Mouse (Mus musculus): ENCODE results near the gene Raver1.

Raver1 gene

DNA sequence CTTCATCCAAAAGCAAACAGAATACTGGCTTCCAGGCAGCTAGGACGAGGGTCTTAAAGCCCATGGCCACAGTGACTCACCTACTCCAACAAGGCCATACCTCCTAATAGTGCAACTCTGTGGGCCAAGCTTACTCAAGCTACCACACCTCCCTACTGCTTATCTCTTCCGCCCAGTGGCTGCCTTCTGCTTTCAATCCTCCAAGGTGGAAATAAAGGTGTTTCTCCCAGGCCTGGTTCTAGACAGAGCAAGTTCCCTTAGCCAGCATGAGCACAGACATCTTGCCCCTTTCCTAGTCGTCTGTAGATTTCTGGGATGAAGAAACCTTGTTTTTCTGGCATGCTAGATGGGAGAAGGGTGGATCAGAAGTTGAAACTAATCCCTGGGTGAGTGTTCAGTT is 52.0 kb downstream of the Raver1 start:
- DNase-seq = no peak

DNA sequence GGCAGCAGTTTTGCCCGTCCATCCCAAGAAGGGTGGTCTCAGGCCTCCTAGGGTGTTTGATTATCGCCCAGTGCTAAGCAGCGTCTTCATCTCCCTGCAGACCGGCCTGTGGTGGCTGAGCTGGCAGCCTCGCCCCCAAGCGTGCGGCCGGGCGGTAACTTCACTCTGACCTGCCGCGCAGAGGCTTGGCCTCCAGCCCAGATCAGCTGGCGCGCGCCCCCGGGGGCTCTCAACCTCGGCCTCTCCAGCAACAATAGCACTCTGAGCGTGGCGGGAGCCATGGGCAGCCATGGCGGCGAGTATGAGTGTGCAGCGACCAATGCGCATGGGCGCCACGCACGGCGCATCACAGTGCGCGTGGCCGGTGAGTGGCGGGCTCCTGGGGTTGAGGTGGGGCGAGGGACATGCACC is 54.3 kb downstream of the Raver1 start:
- DNase-seq = no peak

DNA sequence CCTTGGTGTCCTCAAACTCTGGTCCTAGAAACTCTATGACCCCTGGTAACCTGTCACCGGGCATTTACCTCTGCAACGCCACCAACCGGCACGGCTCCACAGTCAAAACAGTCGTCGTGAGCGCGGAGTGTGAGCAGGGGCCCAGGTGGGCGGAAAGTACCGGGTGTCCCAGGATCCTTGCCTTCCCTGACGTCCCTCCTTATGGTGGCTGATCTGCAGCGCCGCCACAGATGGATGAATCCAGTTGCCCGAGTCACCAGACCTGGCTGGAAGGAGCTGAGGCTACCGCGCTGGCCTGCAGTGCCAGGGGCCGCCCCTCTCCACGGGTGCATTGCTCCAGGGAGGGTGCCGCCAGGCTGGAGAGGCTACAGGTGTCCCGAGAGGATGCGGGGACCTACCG is 55.1 kb downstream of the Raver1 start:
- DNase-seq = no peak

GRCm38 (mm10) chr9:21036161-21036560 is 55.6 kb downstream of the Raver1 start:
- no peak for DNase-seq

- DNase-seq = no peak
These were observed 56.2 kb downstream of the Raver1 start for GRCm38 (mm10) chr9:21035586-21035985.

DNA sequence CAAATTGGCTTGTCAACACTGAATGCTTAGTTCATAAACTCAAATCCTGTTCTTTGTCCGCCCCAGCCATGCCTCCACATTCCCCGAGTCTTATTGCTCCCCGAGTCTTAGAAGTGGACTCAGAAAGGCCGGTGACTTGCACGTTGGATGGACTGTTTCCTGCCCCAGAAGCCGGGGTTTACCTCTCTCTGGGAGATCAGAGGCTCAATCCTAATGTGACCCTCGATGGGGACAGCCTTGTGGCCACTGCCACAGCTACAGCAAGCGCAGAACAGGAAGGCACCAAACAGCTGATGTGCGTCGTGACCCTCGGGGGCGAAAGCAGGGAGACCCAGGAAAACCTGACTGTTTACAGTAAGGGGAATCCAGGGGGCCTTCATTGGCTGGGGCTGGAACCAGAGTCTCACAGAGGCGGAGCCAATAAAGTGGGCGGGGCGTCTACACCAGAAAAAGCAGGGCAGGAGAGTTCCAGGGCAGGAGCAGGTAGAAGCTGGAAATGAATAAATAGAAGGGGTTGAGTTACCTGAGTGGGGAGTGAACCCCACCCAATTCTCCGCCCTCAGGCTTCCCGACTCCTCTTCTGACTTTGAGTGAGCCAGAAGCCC is 57.2 kb downstream of the Raver1 start:
- DNase-seq = peak in 1 of 2 experiments; percentile 29

DNA sequence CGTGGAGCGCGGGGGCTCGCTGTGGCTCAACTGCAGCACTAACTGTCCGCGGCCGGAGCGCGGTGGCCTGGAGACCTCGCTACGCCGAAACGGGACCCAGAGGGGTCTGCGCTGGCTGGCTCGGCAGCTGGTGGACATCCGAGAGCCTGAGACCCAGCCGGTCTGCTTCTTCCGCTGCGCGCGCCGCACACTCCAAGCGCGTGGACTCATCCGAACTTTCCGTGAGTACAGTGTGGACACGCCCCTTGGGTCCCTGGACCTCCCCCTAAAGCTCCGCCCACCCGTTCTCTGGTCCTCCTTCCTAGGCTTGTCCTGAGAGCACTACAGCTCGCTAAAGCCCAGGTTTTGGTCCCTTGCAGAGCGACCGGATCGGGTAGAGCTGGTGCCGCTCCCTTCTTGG is 58.7 kb downstream of the Raver1 start:
- peak; percentile 61 to 69 for DNase-seq

- DNase-seq = no peak
These were observed 59.3 kb downstream of the Raver1 start for GRCm38 (mm10) chr9:21032491-21032890.

GRCm38 (mm10) chr9:21031896-21032351 is 59.9 kb downstream of the Raver1 start, which contains the start of gene Icam5:
Icam5 (plus strand) TSS chr9:21032073.
- DNase-seq = peak in 1 of 2 experiments; percentile 52

DNA sequence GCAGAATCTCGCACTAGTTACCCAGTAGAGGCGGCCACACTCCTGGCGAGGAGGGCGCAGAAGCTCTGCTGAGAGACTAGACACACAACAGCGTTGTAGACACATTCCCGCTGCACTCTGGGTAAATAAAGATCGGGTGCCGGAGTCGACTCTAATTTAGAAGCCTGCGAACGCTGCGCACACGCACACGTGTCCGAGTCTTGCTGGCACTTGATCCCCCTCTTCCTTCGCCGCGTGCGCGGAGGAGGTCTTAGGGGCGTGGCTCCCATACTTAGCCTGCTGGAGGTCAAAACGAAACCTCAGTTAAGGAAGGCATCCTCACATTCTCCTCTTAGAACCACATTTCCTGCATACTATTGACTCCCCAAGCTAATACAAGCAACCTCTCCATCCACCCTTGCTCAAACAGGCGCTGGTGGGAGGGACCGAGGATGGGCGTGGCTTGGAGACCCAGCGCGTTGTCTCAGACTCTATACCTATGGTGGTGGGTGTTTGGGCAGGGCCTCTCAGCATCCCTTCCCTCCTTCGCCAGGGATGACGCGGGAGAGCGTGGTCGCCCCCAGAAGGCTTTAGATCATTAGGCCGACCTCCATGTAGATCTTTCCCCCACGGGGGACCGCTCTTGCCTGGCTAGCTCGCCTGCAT is 60.4 kb downstream of the Raver1 start:
- peak; percentile 65 to 67 for DNase-seq

GRCm38 (mm10) chr9:21030781-21031250 is 61.0 kb downstream of the Raver1 start:
- peak; percentile 86 to 88 for DNase-seq

DNA sequence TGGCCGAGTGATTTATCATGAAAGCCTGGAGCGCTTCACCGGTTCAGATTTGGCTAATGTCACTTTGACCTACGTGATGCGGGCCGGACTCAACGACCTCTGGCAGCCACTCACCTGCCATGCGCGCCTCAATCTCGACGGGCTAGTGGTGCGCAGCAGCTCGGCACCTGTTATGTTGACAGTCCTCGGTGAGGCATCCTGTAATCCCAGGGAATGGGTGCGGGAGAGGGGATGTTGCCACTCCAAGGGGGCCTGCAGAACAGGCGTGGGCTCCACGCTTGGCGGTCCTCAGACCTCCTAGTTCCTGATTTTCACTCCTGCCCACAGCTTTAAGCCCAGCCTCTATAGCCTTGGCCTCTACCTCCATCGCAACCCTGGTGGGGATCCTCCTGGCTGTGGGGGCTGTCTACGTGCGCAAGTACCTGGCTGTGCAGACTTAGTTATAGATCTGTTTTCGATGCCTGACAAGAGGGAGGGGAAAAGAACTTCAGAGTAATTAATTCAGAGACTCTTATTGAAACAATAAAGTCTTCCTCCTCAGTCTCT is 61.7 kb downstream of the Raver1 start:
- peak in 1 of 2 experiments; percentile 38 for DNase-seq

DNA sequence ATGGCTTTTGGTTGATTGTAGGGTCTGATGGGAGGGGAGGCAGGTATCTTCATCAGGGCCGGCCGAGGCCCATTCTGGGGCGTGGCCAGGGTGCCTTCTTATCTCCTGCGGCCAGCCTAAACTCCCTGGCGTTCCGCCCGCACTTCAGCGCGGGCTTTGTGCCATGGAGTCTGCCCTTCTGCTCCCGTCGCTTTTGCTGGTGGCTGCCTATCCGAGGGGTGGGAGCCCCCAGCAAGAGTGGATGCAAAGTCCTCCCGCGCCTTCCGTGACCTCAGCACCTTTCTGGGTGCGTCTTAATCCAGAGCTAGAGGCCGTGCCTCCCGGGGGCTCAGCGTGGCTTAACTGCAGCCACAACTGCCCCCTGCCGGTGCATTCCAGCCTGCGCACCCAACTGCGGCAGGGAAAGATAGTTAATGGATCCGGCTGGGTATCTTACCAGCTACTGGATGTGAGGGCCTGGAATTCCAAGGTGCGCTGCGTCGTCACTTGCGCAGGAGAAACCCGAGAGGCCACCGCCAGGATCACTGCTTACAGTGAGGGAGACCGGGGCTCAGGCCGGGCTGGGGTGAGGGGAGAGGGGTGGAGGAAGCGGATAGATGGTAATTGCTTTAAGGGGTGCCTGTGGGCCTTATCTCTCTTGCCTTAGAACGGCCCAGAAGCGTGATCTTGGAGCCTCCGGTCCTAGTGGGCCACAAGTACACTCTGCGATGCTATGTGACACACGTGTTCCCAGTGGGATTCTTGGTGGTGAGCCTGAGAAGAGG is 62.3 kb downstream of the Raver1 start, which contains the start of gene Icam4:
Gene Icam4 (plus strand): TSS at position 83 of the 764 bp plus-strand sequence.
- DNase-seq = peak; percentile 78

- DNase-seq = no peak
These were observed 63.2 kb downstream of the Raver1 start for GRCm38 (mm10) chr9:21028560-21029110.

DNA sequence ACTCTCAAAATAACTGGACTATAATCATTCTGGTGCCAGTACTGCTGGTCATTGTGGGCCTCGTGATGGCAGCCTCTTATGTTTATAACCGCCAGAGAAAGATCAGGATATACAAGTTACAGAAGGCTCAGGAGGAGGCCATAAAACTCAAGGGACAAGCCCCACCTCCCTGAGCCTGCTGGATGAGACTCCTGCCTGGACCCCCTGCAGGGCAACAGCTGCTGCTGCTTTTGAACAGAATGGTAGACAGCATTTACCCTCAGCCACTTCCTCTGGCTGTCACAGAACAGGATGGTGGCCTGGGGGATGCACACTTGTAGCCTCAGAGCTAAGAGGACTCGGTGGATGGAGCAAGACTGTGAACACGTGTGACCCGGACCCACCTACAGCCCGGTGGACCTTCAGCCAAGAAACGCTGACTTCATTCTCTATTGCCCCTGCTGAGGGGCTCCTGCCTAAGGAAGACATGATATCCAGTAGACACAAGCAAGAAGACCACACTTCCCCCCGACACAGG is 64.0 kb downstream of the Raver1 start:
- no peak for DNase-seq

DNA sequence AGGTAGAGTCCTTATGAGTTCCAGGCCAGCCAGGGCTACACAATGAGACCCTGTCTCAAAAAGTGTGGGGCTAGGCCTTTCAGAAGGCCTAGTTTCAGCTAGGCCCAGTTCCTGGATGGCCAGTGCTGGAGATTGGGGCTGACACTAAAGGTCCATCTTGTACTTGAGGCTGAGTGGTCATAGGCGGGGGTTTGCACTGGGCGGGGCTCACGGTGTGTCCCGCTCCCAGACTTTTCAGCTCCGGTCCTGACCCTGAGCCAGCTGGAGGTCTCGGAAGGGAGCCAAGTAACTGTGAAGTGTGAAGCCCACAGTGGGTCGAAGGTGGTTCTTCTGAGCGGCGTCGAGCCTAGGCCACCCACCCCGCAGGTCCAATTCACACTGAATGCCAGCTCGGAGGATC is 65.0 kb downstream of the Raver1 start:
- no peak for DNase-seq

GRCm38 (mm10) chr9:21025258-21025810 is 66.5 kb downstream of the Raver1 start:
- DNase-seq = no peak

Measured in thymus, postnatal 36 days (tissue).